Mouse (Mus musculus) gastrocnemius, postnatal 4 days (tissue): ENCODE measurements at regions not wholly inside any gene's neighbourhood (a gene's known extent, or its start where the extent isn't known, plus 50 kb on each side); places are given as distances from the start of the nearest gene placed in this dataset.
A peak's percentile ranks its signal among the peaks of the same experiment; 100 is the strongest.

Source experiments
- DNase-seq, 2 experiments: peaks; one replicate each; pipeline ENCODE4 v3.0.0; 2021 to 2022; ENCODE audit warnings: low spot score in 2 of 2, mixed read lengths in 2 of 2

GRCm38 (mm10) chr1:125488915-125489730 is 53.6 kb upstream of the Actr3 start:
- no peak for DNase-seq

GRCm38 (mm10) chr1:125491014-125491413 is 55.5 kb upstream of the Actr3 start:
- no peak for DNase-seq

GRCm38 (mm10) chr1:125494598-125494997 is 59.1 kb upstream of the Actr3 start:
- DNase-seq: no peak

GRCm38 (mm10) chr1:125495320-125496083 is 60.0 kb upstream of the Actr3 start:
- DNase-seq: no peak

GRCm38 (mm10) chr1:125497006-125497405 is 61.5 kb upstream of the Actr3 start:
- no peak for DNase-seq

- no peak for DNase-seq
These were observed 58.4 kb upstream of the Slc35f5 start for GRCm38 (mm10) chr1:125501964-125502517.

- DNase-seq: no peak
These were observed 56.5 kb upstream of the Slc35f5 start for GRCm38 (mm10) chr1:125503878-125504277.

- peak in 1 of 2 experiments; percentile 16 for DNase-seq
These were observed 52.4 kb upstream of the Slc35f5 start for GRCm38 (mm10) chr1:125507786-125508514.

GRCm38 (mm10) chr1:125508594-125509257 is 51.7 kb upstream of the Slc35f5 start:
- DNase-seq: peak in 1 of 2 experiments; percentile 16
